Mouse (Mus musculus) layer of hippocampus, adult 11-12 months (tissue): ENCODE results near the gene Bin2.

Source experiments
- DNase-seq: peaks from one replicate; pipeline ENCODE4 v3.0.0; 2022; ENCODE audit warnings: low spot score

Gene Bin2

DNA sequence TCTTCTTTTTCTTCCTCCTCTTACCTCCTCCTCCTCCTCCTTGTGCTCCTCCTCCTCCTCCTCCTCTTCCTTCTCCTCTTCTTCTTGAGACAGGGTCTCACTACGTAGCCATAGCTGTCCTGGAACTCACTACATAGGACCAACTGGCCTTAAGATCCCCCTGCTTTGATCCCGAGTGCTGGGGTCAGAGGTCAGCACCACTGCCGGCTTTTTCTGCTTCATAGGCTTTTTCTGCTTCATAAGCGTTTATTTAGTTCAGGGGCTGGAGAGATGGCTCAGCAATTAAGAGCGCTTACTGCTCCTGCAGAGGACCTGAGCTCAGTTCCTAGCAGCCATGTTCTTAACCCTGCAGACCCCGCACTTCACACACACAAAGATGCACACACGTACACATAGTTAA is 12.4 kb upstream of the Bin2 start:
- DNase-seq = no peak

GRCm38 (mm10) chr15:100680381-100680780 is 11.0 kb upstream of the Bin2 start:
- no peak for DNase-seq

DNA sequence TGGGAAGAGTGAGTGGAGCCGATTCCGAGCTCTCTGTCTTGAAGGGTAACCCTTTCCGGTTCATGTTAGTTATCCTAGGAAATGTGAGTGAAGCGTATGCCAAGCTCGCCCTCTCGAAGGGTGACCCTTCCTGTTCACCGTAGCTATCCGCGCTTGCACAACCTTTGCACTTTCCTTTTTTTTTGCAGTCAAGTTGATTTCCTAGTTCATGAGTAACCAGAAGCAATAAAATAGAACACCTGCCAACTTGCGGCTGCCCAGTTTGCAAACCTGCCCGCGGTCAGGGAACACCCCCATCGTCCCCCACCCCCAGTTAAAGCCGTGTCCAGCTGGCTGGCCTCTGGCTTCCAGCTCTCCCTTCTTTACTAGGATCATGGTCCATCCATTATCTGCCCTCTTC is 9.7 kb upstream of the Bin2 start:
- DNase-seq = no peak

DNA sequence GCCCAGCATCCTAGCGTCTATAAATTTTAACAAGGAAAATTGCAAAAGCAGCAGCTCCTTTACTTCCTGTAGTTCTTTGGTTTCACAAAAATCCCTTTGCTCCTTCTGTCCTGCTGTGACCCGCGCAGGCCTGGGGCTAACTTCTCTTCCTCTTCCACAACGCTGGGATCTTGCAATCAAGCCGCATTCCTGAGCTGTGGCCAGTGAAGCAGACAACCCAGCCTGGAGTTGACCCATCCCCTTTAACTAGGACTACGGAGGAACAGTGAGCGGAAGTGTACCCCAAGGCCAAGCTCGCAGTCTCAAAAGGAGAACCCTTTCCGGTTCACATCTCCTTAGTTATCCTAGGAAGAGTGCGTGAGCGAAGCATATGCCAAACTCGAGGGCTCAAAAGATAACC is 9.2 kb upstream of the Bin2 start:
- no peak for DNase-seq

GRCm38 (mm10) chr15:100677675-100678074 is 8.3 kb upstream of the Bin2 start:
- no peak for DNase-seq

- DNase-seq = no peak
Measured at GRCm38 (mm10) chr15:100676521-100676920, 7.2 kb upstream of the Bin2 start.

- DNase-seq = no peak
Measured at GRCm38 (mm10) chr15:100675486-100675885, 6.1 kb upstream of the Bin2 start.

- DNase-seq = no peak
Measured at GRCm38 (mm10) chr15:100674566-100674965, 5.2 kb upstream of the Bin2 start.

DNA sequence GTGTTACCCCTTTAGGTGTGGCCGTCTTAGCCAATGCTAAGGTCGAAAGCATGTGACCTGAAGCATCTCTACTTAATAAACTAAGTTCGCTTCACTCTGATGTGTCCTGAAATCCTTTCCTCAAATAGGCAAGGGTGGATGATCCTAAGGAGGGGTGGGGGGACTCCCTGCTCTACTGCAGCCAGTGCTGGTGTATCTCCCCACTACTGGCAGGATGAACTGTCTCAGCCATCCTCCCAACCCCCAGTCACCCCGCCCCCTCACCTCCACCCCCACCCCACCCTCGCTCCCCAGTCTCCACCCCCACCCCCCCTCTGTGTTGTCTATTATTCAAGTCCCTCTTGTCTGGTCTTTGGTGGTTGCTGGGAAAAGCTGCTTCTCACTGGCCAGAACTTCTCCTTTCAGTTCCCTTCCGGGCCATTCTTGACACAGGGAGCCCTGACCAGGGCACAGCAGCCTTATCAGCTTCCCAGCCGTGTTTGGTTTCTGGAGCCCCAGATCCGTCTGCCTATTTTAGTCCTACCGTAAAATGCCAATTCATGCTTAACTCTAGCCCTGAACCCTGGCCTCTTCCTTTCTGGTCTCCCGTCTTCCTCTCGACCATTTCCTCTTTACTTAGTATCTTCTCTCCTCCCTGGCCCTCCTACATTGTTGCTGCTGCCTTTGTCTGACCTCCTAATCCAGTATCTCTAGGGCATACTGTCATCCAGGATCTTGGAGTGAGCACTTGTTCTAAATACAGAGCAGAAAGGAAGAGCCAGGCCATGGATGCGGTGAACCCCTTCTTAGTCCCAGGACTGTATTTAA is 4.4 kb upstream of the Bin2 start:
- peak; percentile 37 for DNase-seq

DNA sequence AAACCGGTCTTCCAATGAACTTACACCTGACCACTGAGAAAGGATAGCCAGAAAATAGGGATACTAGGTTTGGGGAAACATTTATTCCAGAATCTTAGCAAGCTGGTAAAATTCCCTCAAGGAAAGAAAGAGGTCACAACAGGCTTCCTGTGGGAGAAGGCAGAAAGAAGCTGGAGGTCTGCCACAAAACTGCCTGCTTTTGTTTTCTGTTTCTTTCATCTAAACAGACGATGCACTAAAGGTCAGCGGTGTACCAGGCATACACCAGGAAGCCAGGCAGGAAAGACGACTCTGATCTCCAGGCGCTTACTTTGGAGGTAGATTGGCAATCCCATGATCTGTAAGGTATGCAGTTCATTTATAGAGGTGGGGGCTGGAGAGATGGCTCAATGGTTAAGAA is 1.5 kb upstream of the Bin2 start:
- no peak for DNase-seq

DNA sequence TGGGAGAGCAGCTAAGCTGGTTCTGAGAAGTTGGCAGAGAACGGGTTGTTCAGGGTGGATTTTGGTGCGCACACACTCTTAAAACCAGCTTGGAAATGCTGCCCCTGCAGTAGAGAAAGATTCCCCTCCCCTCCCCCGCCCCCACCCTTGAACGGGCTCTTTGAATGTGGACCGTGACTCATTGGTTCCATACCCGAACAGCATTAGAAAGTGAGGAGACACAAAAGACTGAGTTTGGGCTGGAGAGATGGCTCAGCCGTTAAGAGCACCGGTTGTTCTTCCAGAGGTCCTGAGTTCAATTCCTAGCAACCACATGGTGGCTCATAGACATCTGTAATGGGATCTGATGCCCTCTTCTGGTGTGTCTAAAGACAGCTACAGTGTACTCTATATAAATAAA is 651 bp upstream of the Bin2 start:
- DNase-seq = no peak

- DNase-seq = no peak
Measured at GRCm38 (mm10) chr15:100667871-100668545, 1.3 kb downstream of the Bin2 start.

DNA sequence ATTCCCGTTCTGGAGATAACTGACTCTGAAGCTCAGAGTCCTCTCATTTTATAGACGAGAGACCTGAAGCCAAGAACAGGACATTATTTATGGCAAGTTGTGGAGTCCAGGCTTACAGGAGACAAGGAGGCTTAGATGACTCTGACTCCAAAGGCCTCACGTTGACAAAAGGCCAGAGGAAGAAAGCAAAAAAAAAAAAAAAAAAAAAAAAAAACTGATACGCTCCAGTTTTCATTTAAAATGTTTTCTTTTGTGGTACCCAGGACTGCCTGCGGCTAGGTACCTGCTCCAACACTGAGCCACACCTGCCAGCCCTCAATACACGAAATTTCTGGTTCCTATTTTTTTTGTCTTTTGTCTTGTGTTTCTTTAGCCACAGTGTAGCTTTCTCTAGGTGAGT is 1.9 kb downstream of the Bin2 start:
- no peak for DNase-seq

DNA sequence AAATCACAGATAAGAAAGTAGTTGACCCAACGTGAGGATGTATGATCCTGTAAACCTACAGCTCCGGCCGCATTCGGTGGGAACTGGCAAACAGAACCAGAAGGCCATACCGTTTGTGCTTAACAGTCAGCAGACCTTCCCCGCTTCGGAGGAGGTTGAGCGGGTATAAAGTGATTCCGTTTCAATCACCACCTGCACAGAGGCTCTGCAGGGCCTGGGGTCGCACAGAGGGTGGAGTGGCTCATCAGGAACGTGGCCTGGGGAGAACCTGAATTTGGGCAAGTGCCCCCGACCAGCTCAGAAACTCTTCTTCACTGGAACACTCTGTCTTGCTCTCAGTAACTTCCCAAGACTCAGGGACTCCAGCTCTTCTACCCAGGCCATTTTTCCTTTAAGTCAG is 2.5 kb downstream of the Bin2 start:
- DNase-seq = no peak

DNA sequence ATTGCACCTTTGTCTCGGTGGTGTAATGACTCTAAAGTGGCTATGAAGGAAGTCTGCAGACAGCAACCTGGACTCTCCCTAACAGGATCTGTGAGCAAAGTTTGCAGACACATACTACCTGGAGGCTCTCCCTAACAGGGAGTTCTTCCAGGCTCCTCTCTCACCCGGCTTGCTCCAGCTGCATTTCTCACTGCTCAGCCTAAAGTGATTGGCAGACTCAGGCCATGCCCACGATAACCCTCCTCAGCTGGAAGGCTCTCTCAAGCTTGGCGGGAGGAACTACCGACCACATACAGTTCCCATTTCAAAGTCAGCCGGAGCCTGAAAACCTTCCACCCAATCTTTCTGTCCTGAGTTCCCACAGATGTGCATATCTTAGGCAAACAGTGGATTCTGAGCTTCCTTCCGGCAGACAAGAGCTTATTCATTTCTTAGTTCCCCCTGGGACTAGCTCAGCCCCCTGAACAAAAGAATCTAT is 3.1 kb downstream of the Bin2 start:
- no peak for DNase-seq

GRCm38 (mm10) chr15:100665411-100666218 is 3.7 kb downstream of the Bin2 start:
- no peak for DNase-seq

DNA sequence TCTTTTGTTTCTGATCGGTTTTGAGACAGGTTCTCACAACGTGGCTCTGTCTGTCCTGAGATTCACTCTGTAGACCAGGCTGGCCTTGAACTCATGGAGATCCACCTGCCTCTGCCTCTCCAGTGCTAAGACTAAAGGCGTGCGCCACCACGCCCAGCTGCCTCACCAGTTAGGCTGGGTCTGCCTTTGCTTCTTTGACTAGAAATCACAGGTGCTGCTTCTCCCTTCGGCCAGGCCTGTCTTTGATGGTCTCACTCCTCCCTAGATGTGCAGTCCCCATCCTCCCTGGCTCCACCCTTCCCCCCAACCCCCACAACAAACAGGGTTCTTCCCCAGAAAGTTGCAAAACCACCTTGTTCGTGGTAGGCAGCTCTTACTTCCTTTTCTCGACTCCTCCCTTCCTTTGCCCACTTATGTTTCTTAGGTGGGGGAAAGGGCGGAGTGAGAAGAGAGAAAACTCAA is 4.5 kb downstream of the Bin2 start:
- no peak for DNase-seq

- DNase-seq = no peak
Measured at GRCm38 (mm10) chr15:100660805-100661204, 8.5 kb downstream of the Bin2 start.

DNA sequence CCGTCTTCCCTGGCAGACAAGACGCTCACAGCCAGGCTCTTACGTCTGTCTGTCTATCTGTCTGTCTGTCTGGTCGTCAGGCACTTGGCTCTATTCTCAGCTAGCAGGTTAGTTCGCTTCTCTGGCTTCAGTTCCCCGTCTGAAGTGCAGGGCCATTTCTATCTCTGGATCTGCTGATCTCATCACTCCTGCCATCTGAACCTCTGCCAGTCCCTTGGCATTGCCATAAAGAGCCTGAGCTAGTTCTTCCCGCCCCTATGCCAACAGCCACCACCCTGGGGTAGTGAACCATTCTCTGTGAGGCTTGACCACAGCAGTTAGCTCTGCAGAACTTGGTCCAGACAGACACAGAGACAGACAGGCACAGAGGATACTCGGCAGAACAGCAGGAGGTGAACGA is 9.0 kb downstream of the Bin2 start:
- DNase-seq = peak; percentile 59

GRCm38 (mm10) chr15:100655201-100655600 is 14.2 kb downstream of the Bin2 start:
- no peak for DNase-seq

GRCm38 (mm10) chr15:100654271-100654670 is 15.1 kb downstream of the Bin2 start:
- no peak for DNase-seq

DNA sequence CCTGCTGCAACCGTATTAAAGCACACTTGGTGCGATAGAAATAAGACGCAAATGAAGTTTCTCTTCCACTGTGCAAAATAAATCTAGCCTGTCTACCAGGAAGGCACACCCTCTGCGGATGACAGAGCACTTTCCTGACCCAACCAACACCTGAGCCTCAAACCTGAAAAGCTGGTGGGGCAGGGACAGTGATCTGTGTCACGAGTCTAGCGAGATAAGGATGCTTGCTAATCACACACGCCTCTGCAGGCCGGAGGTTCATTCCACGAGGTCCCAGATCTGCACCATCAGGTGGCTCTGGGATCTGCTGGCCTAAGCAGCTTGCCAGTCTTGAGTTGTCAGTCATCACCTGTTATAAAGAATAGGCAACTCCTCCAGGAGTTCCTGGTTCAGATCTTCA is 17.7 kb downstream of the Bin2 start:
- no peak for DNase-seq

DNA sequence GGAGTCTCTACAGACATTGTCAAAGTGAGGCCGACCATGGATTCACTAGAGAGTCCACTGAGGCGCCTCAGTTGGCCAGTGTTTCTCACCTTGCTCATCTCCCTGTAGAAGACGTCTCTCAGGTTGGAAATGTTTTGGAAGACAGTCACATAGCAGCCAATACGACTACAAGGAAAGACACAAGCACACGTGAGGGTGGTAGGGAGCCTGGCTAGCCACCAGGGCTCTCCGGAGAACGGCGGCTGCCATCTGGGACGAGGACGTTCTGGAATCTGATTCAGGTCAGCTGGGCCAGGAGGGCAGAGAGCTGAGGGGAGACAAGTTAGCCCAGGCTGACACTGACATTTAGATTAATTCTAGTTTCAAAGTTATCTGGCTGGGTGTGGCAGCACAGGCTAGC is 19.2 kb downstream of the Bin2 start:
- no peak for DNase-seq
